Mouse (Mus musculus) hindbrain, embryonic 14.5 days (tissue): ENCODE results near the gene Rasl10b. TPM values are rescaled to one million over a fixed set of nuclear protein-coding genes. Genes with fewer than 3 reads are reported as not detected.

Experiments used
- ATAC-seq: fragments of 200-750 bp; cut with Nextera tagmentation; 2 replicates; pipeline ENCODE4 v1.8.0; 2017; ENCODE audit warnings: moderate number of reproducible peaks, mild to moderate bottlenecking, moderate TSS enrichment, moderate library complexity; ENCODE audit not compliant: low FRiP score
- DNase-seq: peaks from one replicate; pipeline ENCODE4 v3.0.0-alpha.2; 2015; ENCODE audit warnings: low spot score
- H3K27ac ChIP-seq: fragments of 300-500 bp; sonication (generic); 2 replicates; pipeline ENCODE4 v1.5.1; 2014; ENCODE audit warnings: mild to moderate bottlenecking, moderate library complexity
- H3K27me3 ChIP-seq: fragments of 300-500 bp; sonication (generic); 2 replicates; pipeline ENCODE4 v1.6.1; 2014; ENCODE audit warnings: mild to moderate bottlenecking, low read length, mixed read lengths; ENCODE audit not compliant: control insufficient read depth, insufficient read depth
- H3K36me3 ChIP-seq: fragments of 300-500 bp; sonication (generic); replicated peaks from 2 replicates; pipeline ENCODE4 v1.6.1; 2014; ENCODE audit not compliant: control insufficient read depth, insufficient read depth
- H3K4me1 ChIP-seq: fragments of 300-500 bp; sonication (generic); replicated peaks from 2 replicates; pipeline ENCODE4 v1.6.1; 2014; ENCODE audit warnings: antibody characterized with exemption, low read length, mixed read lengths; ENCODE audit not compliant: control insufficient read depth, insufficient read depth
- H3K4me2 ChIP-seq: fragments of 300-500 bp; sonication (generic); replicated peaks from 2 replicates; pipeline ENCODE4 v1.6.1; 2014; ENCODE audit warnings: mild to moderate bottlenecking, moderate library complexity
- H3K4me3 ChIP-seq: fragments of 300-500 bp; sonication (generic); replicated peaks from 2 replicates; pipeline ENCODE4 v1.5.1; 2014; ENCODE audit warnings: mild to moderate bottlenecking, low read length
- H3K9ac ChIP-seq: fragments of 300-500 bp; sonication (generic); 2 replicates; pipeline ENCODE4 v1.6.1; 2014
- H3K9me3 ChIP-seq: fragments of 300-500 bp; sonication (generic); 2 replicates; pipeline ENCODE4 v1.6.1; 2016; ENCODE audit warnings: low read length; ENCODE audit not compliant: control insufficient read depth
- WGBS: fragments of 180-500 bp; shearing (Covaris S2); extraction: QIAGEN DNeasy Blood & Tissue Kit; methylation state at CpG from one replicate; pipeline ENCODE4 v1.1.7; 2014; 5-methylcytosine and 5-hydroxymethylcytosine counted together
- polyA plus RNA-seq: library from polyadenylated mRNA; unstranded; fragments of >200 nt; fragmentation: Nextera tagmentation; extraction: Ambion mirVana; gene quantifications from 2 replicates; pipeline ENCODE4 v1.2.1, GENCODE M21; 2014

The Rasl10b gene
- polyA plus RNA-seq, 1 experiment from 2014 or later: 28.6 TPM

DNA sequence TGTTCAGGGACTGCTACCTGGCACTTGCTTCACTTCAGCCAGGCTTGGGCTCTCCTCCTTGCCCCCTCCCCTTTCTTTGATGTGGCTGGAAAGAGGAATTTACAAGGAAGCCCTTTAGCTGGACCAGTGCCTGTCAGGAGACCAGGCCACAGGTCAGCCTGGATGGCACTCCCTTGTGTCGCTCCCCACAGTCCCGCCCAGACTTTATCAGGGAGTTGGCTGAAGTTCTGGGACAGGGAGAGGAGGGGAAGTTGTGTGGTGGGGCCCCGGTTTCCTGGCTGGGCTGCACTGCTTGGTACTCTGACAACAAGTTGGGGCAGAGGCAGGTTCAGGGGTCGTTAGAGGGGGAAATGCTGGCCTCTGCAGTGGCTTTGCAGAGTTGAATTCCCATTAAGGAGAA, 45.6 kb downstream of the Rasl10b start:
- DNase-seq (no peak), ATAC-seq (no peak)
- no peaks in the 10 kb centered on the region for H3K36me3 ChIP-seq
- H3K9me3 ChIP-seq: no peaks in the 10 kb centered on the region
- H3K27me3 ChIP-seq: no peaks in the 10 kb centered on the region
- H3K4me2 ChIP-seq: no peak overlapping the region
- H3K4me1 ChIP-seq: no peaks in the 10 kb centered on the region
- H3K4me3 ChIP-seq: no peak overlapping the region
- H3K9ac ChIP-seq: no peak overlapping the region
- H3K27ac ChIP-seq: no peak overlapping the region
- 34% methylated on average over 4 of the region's 4 CpGs for WGBS

DNA sequence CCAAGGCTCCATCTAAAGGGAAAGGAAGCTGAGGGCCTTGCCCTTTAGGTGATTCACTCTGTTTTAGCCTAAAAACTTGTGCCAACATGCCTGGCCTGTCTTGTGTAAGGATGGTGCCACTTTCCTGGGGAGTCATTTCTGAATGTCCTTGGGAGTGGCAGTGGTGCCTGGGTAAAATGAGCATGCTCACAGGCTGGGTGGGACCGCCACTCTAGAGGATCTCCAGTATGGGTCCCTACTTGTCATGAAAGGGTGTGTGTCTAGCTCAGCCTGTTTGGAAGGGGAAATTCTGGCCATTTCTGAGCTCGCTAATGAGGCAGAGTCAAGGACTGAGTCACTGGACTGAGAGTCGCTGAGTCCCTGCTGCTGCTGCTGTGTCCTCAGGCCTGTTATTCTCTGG, 46.7 kb downstream of the Rasl10b start:
- no peak overlapping the region for H3K27ac ChIP-seq
- H3K36me3 ChIP-seq: no peaks in the 10 kb centered on the region
- no peak overlapping the region for H3K9ac ChIP-seq
- no peak overlapping the region for H3K4me2 ChIP-seq
- ATAC-seq: no peak
- H3K9me3 ChIP-seq: no peaks in the 10 kb centered on the region
- no peaks in the 10 kb centered on the region for H3K27me3 ChIP-seq
- no peaks in the 10 kb centered on the region for H3K4me1 ChIP-seq
- DNase-seq: no peak
- no peak overlapping the region for H3K4me3 ChIP-seq
- WGBS: 80% methylated on average over 3 of the region's 3 CpGs

DNA sequence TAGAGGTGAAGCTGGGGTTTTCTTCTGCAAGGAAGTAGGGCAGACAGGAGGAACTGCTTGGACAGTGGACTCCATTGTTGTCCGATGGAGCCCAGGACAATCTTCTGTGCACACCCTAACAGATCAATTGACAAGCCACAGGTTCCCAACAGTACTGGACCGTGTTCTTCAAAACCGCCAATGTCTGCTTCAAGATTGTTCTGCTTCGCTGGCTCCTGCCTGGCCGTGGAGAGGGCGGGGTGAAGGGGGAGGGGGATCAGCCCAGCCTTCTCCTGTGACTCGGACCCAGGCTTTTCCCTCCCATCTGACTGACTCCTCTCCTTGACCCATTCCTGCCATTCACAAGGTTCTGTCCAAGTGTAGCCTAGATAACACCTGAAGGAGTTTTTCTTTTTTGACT, 48.3 kb downstream of the Rasl10b start:
- Histone ChIP-seq H3K4me3 (no peak overlapping the region), H3K9me3 (no peaks in the 10 kb centered on the region), H3K4me2 (no peak overlapping the region), H3K27ac (no peak overlapping the region), H3K9ac (no peak overlapping the region), H3K4me1 (no peaks in the 10 kb centered on the region), H3K36me3 (no peaks in the 10 kb centered on the region), H3K27me3 (peaks cover 15% of the 10 kb centered on the region)
- 31% methylated on average over 7 of the region's 7 CpGs for WGBS
- DNase-seq (no peak), ATAC-seq (no peak)

DNA sequence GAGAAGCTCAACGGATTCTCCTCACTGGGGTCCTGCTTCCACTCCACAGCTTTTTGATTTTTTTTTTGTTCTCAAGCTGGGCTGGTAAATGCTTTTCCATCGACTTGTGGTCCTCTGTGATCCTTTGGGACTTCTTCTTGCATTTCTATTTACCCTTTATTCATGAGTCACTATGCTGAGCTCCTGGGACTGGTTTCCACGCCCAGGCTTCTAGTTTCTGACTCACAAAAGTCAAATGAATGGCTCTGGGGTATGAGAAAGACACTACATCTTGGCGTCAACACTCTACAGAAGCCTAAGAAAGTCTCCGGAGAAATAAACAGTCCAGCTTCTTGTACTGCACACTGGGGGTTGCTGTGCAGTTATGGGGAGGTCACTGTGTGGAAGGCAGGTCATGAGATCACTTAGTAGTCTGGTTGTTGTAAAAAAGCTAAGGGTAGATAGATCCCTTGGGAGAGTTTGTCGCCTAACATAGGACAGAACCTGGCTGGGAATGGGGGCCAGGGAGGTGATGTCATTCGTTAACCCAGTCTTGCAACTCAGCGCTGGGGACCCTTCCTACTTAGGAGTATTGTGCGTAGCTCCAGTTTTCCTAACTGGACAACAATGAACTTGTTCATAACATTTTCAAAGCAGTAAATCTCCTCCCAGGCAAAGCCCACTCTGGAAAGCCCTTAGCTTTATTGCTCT, 49.1 kb downstream of the Rasl10b start:
- H3K4me2 ChIP-seq: no peak overlapping the region
- 64% methylated on average over 9 of the region's 9 CpGs for WGBS
- no peak overlapping the region for H3K9ac ChIP-seq
- H3K4me3 ChIP-seq: no peak overlapping the region
- ATAC-seq: no peak
- H3K27ac ChIP-seq: no peak overlapping the region
- H3K9me3 ChIP-seq: no peaks in the 10 kb centered on the region
- no peak for DNase-seq
- no peaks in the 10 kb centered on the region for H3K36me3 ChIP-seq
- peaks cover 22% of the 10 kb centered on the region for H3K27me3 ChIP-seq
- H3K4me1 ChIP-seq: no peaks in the 10 kb centered on the region; the same call in 1 of the 2 replicates

DNA sequence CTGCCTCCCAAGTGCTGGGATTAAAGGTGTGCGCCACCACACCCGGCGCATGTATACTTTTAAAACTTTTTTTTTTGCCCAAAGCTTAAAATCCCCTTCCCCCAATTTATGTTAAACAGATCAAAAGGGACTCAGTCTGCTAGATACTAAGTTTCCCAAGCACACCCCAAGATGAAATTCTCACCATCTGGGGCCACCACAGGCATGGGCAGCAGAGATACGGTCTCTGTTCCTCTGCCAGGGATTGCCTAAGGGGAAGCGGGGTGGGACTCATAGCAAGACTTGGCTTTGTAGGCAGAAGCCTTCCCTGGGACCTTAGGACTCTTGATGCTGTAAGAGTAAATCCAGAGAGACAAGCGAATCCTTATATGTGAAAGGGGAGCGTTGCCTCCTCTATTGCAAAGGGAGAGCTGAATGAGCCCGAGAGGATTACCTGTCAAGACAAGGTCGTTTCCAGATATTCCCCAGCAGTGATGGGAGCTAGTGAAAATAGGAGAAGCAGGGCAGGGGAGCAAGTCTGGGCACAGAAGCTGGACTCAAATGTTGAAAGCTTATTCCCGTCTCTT, 52.6 kb downstream of the Rasl10b start:
- peaks cover 46% of the 10 kb centered on the region for H3K27me3 ChIP-seq

DNA sequence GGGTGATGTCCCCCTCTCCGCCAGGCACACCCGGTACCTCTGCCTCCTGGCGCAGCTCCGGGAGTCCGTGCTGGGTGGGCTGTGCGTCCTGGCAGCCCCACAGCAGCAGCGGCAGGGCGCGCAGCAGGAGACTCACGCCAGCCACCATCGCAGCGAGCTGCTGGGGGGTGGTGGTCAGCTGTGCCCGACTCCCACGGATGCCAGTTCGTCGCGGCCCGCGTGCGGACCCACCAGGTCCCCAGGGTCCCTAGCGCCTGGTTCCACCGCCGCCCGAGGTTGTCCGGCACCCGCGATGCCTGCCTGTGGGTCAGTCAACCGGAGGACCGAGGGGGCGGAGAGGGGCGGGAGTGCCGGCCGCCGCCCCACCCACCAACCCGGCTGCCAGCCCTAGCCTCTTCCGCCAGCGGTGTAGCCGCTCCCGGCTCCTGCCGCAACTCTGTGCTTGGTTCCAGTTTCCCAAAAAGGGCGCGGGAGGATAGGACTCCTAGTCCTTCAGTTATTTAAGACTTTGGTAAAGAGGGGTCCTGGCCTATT, 53.8 kb downstream of the Rasl10b start, which contains the start of gene Mmp28:
TSS of gene Mmp28 (minus strand) at position 361 of the 534 bp plus-strand sequence.
- under 1% methylated on average over 37 of the region's 42 CpGs for WGBS
- no peaks in the 10 kb centered on the region for H3K36me3 ChIP-seq
- no peaks in the 10 kb centered on the region for H3K9me3 ChIP-seq
- no peaks in the 10 kb centered on the region; the same call in none of the 2 replicates for H3K4me1 ChIP-seq
- H3K4me2 ChIP-seq: peak within 1 kb of the TSS; percentile 97
- peak within 1 kb of the TSS; percentile 73 for H3K9ac ChIP-seq
- ATAC-seq (peak; percentile 53; the same call in 1 of the 2 replicates), DNase-seq (no peak)
- peaks cover 46% of the 10 kb centered on the region for H3K27me3 ChIP-seq
- no peak within 1 kb of the TSS for H3K27ac ChIP-seq
- H3K4me3 ChIP-seq: peak within 1 kb of the TSS; percentile 62

More for the DNA sequence above, 52.6 kb downstream of the Rasl10b start:
- Histone ChIP-seq H3K27ac (no peak overlapping the region), H3K4me2 (peak overlapping the region; percentile 97; the same call in 1 of the 2 replicates), H3K36me3 (no peaks in the 10 kb centered on the region), H3K9ac (no peak overlapping the region), H3K9me3 (no peaks in the 10 kb centered on the region), H3K4me1 (no peaks in the 10 kb centered on the region; the same call in none of the 2 replicates), H3K4me3 (peak overlapping the region; percentile 62)
- DNase-seq (no peak), ATAC-seq (no peak)
- WGBS: 70% methylated on average over 10 of the region's 10 CpGs

DNA sequence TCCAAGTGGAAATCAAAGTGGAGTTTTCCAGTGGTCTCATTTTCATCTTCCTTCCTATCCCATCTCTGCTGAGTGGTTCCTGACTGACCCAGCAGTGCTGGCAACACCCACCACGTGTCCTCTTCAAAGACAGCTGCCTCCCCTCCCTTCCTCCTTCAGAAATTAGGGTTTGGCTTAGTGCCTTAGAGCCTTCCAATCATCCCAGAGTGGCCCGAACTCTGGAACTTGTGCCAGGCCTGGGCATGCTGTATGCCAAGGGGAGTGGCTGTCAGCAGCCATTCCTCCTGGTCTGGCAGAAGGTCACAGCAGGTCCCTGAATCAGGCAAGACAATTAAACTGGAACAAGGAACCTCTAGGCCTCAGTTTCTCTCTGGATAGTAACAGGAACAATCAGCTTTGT, 57.0 kb downstream of the Rasl10b start:
- Histone ChIP-seq H3K36me3 (no peaks in the 10 kb centered on the region), H3K4me2 (no peak overlapping the region), H3K4me1 (no peaks in the 10 kb centered on the region; the same call in none of the 2 replicates), H3K9ac (no peak overlapping the region), H3K27me3 (peaks cover 43% of the 10 kb centered on the region), H3K27ac (peak overlapping the region; percentile 30; the same call in 1 of the 2 replicates), H3K9me3 (no peaks in the 10 kb centered on the region), H3K4me3 (no peak overlapping the region)
- DNase-seq (peak; percentile 46), ATAC-seq (no peak)
- WGBS: 29% methylated on average over 2 of the region's 2 CpGs

DNA sequence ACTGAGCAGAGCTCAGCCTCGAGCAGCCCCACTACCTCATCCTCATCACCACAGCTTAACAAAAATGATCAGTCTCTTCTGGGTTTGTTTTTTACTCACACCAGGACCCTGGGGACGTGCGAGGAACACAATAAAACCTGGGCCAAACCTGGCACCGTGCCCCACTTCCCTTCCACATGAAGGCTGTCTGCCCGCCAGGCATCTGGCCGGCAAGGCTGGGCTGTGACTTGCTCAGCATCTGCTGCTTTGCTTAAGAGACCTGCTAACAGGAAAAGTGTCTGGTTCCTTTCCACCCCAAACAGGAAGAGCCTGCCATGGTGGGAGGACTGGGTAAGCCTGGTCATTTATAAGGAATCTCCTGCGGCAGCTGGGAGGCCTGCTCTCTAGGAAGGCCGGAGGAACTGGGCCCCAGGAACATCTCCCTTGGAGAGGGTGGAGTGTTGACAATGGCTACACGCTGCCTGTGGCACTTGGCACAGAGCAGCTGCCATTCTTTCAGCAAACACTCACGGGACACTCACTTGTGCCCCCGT, 58.2 kb downstream of the Rasl10b start:
- no peak overlapping the region for H3K9ac ChIP-seq
- peak; percentile 64 for DNase-seq
- ATAC-seq: peak; percentile 44; the same call in 1 of the 2 replicates
- 46% methylated on average over 11 of the region's 11 CpGs for WGBS
- H3K4me2 ChIP-seq: no peak overlapping the region
- H3K4me1 ChIP-seq: no peaks in the 10 kb centered on the region; the same call in none of the 2 replicates
- peaks cover 32% of the 10 kb centered on the region for H3K27me3 ChIP-seq
- no peak overlapping the region for H3K4me3 ChIP-seq
- no peaks in the 10 kb centered on the region for H3K36me3 ChIP-seq
- peak overlapping the region; percentile 30; the same call in 1 of the 2 replicates for H3K27ac ChIP-seq
- no peaks in the 10 kb centered on the region for H3K9me3 ChIP-seq

DNA sequence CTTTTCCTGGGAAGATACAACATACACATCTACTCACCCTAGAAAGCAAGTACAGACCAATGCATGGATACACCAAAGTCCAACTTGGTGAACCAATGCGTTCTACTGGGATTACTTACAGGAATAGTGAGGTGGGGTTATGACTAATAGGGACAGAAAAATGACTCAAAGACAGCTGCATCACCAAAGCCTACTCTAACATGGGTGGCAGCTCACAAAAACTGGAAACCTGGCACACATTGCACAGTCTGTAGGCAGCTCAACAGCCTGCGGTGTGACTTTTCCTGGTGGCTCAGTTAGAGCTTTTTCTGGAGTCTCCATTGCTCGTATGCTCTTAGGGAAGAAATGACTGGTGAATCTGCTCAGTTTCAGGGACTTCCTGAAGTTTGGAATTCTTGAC, 59.8 kb downstream of the Rasl10b start:
- H3K4me2 ChIP-seq: no peak overlapping the region
- 87% methylated on average over 3 of the region's 3 CpGs for WGBS
- H3K4me3 ChIP-seq: no peak overlapping the region
- H3K4me1 ChIP-seq: peaks cover under 1% of the 10 kb centered on the region
- H3K36me3 ChIP-seq: no peaks in the 10 kb centered on the region
- H3K9ac ChIP-seq: no peak overlapping the region
- H3K27ac ChIP-seq: no peak overlapping the region
- DNase-seq (no peak), ATAC-seq (no peak)
- peaks cover 17% of the 10 kb centered on the region for H3K27me3 ChIP-seq
- H3K9me3 ChIP-seq: no peaks in the 10 kb centered on the region
